Mouse (Mus musculus) hindbrain, embryonic 16.5 days (tissue): ENCODE measurements around the gene 1700016H13Rik. TPM values are rescaled to one million over a fixed set of nuclear protein-coding genes. Genes with fewer than 3 reads are reported as not detected.
A peak's percentile ranks its signal among the peaks of the same experiment; 100 is the strongest.

ENCODE experiments used
- ATAC-seq: fragments of 200-750 bp; cut with Nextera tagmentation; 2 replicates; pipeline ENCODE4 v1.8.0; 2017; ENCODE audit warnings: moderate TSS enrichment, moderate library complexity
- H3K27ac ChIP-seq: fragments of 300-500 bp; sonication (generic); 2 replicates; pipeline ENCODE4 v1.5.1; 2014; ENCODE audit warnings: low read depth, mild to moderate bottlenecking, control low read depth, low read length, moderate library complexity
- H3K27me3 ChIP-seq: fragments of 300-500 bp; sonication (generic); replicated peaks from 2 replicates; pipeline ENCODE4 v1.6.1; 2014; ENCODE audit warnings: low read length; ENCODE audit not compliant: control insufficient read depth, insufficient read depth
- H3K36me3 ChIP-seq: fragments of 300-500 bp; sonication (generic); 2 replicates; pipeline ENCODE4 v1.6.1; 2014; ENCODE audit warnings: mild to moderate bottlenecking, low read length, moderate library complexity, mixed read lengths; ENCODE audit not compliant: control insufficient read depth, insufficient read depth
- H3K4me1 ChIP-seq: fragments of 300-500 bp; sonication (generic); 2 replicates; pipeline ENCODE4 v1.6.1; 2014; ENCODE audit warnings: low read depth, low read length; ENCODE audit not compliant: control insufficient read depth, insufficient read depth
- H3K4me2 ChIP-seq: fragments of 300-500 bp; sonication (generic); 2 replicates; pipeline ENCODE4 v1.6.1; 2014; ENCODE audit warnings: mild to moderate bottlenecking, low read length, control low read depth, moderate library complexity
- H3K4me3 ChIP-seq: fragments of 300-500 bp; sonication (generic); 2 replicates; pipeline ENCODE4 v1.5.1; 2014; ENCODE audit warnings: mild to moderate bottlenecking, low read length, control low read depth, moderate library complexity
- H3K9ac ChIP-seq: fragments of 300-500 bp; sonication (generic); 2 replicates; pipeline ENCODE4 v1.6.1; 2014; ENCODE audit warnings: low read depth, mild to moderate bottlenecking, control low read depth, low read length, moderate library complexity
- H3K9me3 ChIP-seq: fragments of 300-500 bp; sonication (generic); 2 replicates; pipeline ENCODE4 v1.6.1; 2014; ENCODE audit warnings: mild to moderate bottlenecking, low read length, moderate library complexity; ENCODE audit not compliant: control insufficient read depth
- WGBS: fragments of 180-500 bp; shearing (Covaris S2); extraction: QIAGEN DNeasy Blood & Tissue Kit; methylation state at CpG from one replicate; pipeline ENCODE4 v1.1.7; 2014; 5-methylcytosine and 5-hydroxymethylcytosine counted together
- polyA plus RNA-seq: library from polyadenylated mRNA; unstranded; fragments of >200 nt; fragmentation: Nextera tagmentation; extraction: Ambion mirVana; gene quantifications from 2 replicates; pipeline ENCODE4 v1.2.1, GENCODE M21; 2015

Gene 1700016H13Rik
- polyA plus RNA-seq = 0.15 and 0.28 TPM in 2 replicates

DNA sequence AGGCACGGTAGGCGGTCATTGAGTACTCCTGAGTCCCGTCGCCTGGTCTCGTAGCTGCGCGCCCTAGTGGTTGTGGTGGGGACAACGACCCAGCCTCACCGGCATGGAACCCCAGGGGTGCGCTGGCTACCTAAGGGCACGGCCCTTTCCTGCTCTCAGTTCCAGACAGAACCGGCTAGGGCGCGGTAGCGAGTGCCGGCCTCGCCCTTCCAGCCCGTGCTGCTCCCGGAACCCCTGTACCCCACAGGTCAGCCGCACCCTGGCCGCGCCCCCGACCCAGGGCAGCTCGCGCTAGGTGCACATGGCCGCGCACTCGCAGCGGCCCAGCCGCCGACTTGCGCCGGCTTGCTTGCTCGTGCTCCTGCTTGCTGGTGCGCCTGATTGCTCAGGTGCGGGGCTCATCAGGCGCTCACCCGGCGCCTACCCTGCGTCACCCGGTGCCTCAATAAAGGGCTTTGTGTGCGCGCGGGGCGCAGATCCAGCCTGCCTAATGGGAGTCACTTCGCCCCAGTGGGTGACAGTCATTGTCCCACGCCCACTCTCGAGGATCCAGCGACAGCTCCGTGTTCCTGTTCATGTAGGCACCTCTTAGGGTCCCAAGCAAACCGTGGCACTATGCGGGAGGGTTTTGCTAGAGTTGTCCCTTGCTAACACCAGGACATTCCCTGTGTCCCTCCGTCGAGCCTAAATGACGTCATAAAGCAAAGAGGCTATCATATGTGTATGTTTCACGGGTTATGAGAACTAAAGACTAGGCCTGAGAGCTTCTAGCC, at the start of gene 1700016H13Rik:
TSS of gene 1700016H13Rik (minus strand) at position 665 of the 773 bp plus-strand sequence.
- ATAC-seq = peak; percentile 73
- under 1% methylated on average over 47 of the region's 56 CpGs for WGBS
- peaks cover 2% of the 10 kb centered on the region; the same call in 1 of the 2 replicates for H3K4me1 ChIP-seq
- H3K9ac ChIP-seq = peak within 1 kb of the TSS; percentile 80
- no peaks in the 10 kb centered on the region for H3K36me3 ChIP-seq
- no peak within 1 kb of the TSS for H3K27ac ChIP-seq
- H3K27me3 ChIP-seq = no peaks in the 10 kb centered on the region
- H3K9me3 ChIP-seq = no peaks in the 10 kb centered on the region
- peak within 1 kb of the TSS; percentile 65 for H3K4me3 ChIP-seq
- H3K4me2 ChIP-seq = peak within 1 kb of the TSS; percentile 100

- Histone ChIP-seq H3K9ac (no peak overlapping the region), H3K27me3 (no peaks in the 10 kb centered on the region), H3K4me2 (no peak overlapping the region), H3K27ac (no peak overlapping the region), H3K36me3 (no peaks in the 10 kb centered on the region), H3K4me1 (no peaks in the 10 kb centered on the region), H3K9me3 (no peaks in the 10 kb centered on the region), H3K4me3 (no peak overlapping the region)
- no peak for ATAC-seq
- 96% methylated on average over 4 of the region's 4 CpGs for WGBS
These were observed 49.5 kb upstream of the 1700016H13Rik start for GRCm38 (mm10) chr5:103705331-103705730.

GRCm38 (mm10) chr5:103702527-103702926, 46.7 kb upstream of the 1700016H13Rik start:
- H3K36me3 ChIP-seq = no peaks in the 10 kb centered on the region
- H3K9me3 ChIP-seq = no peaks in the 10 kb centered on the region
- 77% methylated on average over 6 of the region's 6 CpGs for WGBS
- no peaks in the 10 kb centered on the region for H3K27me3 ChIP-seq
- no peak overlapping the region for H3K27ac ChIP-seq
- no peak overlapping the region for H3K9ac ChIP-seq
- peaks cover 4% of the 10 kb centered on the region for H3K4me1 ChIP-seq
- H3K4me3 ChIP-seq = no peak overlapping the region
- ATAC-seq = no peak
- no peak overlapping the region for H3K4me2 ChIP-seq

- no peak for ATAC-seq
- H3K9me3 ChIP-seq = no peaks in the 10 kb centered on the region
- no peak overlapping the region for H3K9ac ChIP-seq
- no peaks in the 10 kb centered on the region for H3K27me3 ChIP-seq
- H3K4me1 ChIP-seq = peaks cover 4% of the 10 kb centered on the region
- whole genome bisulfite sequencing = 75% methylated on average over 3 of the region's 3 CpGs
- no peak overlapping the region for H3K27ac ChIP-seq
- H3K4me3 ChIP-seq = no peak overlapping the region
- H3K4me2 ChIP-seq = no peak overlapping the region
- H3K36me3 ChIP-seq = no peaks in the 10 kb centered on the region
These were observed 45.7 kb upstream of the 1700016H13Rik start for GRCm38 (mm10) chr5:103701466-103701865.

- Histone ChIP-seq H3K27ac (no peak overlapping the region), H3K4me2 (no peak overlapping the region), H3K4me1 (peaks cover 4% of the 10 kb centered on the region), H3K27me3 (no peaks in the 10 kb centered on the region), H3K4me3 (no peak overlapping the region), H3K9me3 (no peaks in the 10 kb centered on the region), H3K36me3 (no peaks in the 10 kb centered on the region), H3K9ac (no peak overlapping the region)
- WGBS = 65% methylated on average over 2 of the region's 2 CpGs
- ATAC-seq = no peak
These were observed 44.9 kb upstream of the 1700016H13Rik start for GRCm38 (mm10) chr5:103700661-103701060.

DNA sequence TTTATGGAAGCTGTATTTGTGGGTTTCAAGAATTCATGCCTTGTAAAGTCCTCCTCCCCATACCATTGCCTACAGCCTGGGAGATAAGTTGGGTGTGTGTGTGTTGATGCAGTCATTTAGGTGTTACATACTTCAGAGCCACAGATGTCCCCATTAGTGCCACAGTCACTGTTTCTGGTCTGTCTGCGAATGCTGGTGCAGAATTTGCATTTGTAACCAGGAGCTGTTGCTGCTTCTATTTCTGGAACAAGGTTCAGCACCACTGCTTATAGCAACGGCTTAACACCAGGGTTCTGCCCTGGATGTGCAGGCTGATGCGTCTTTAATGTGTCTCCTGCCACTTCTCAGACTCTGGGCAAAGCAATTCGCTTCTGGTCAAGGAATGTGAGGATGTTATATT, 43.7 kb upstream of the 1700016H13Rik start:
- Histone ChIP-seq H3K4me3 (no peak overlapping the region), H3K9ac (no peak overlapping the region), H3K36me3 (no peaks in the 10 kb centered on the region), H3K27me3 (peaks cover 3% of the 10 kb centered on the region), H3K4me2 (no peak overlapping the region), H3K4me1 (peaks cover 4% of the 10 kb centered on the region), H3K9me3 (no peaks in the 10 kb centered on the region), H3K27ac (no peak overlapping the region)
- ATAC-seq = no peak
- 33% methylated on average over 4 of the region's 4 CpGs for WGBS

- Histone ChIP-seq H3K36me3 (no peaks in the 10 kb centered on the region), H3K27ac (no peak overlapping the region), H3K4me3 (no peak overlapping the region), H3K4me2 (no peak overlapping the region), H3K9ac (no peak overlapping the region), H3K4me1 (peaks cover 4% of the 10 kb centered on the region), H3K9me3 (no peaks in the 10 kb centered on the region), H3K27me3 (peaks cover 7% of the 10 kb centered on the region)
- ATAC-seq = no peak
- 80% methylated on average over 4 of the region's 4 CpGs for WGBS
These were observed 42.8 kb upstream of the 1700016H13Rik start for GRCm38 (mm10) chr5:103698577-103698976.

DNA sequence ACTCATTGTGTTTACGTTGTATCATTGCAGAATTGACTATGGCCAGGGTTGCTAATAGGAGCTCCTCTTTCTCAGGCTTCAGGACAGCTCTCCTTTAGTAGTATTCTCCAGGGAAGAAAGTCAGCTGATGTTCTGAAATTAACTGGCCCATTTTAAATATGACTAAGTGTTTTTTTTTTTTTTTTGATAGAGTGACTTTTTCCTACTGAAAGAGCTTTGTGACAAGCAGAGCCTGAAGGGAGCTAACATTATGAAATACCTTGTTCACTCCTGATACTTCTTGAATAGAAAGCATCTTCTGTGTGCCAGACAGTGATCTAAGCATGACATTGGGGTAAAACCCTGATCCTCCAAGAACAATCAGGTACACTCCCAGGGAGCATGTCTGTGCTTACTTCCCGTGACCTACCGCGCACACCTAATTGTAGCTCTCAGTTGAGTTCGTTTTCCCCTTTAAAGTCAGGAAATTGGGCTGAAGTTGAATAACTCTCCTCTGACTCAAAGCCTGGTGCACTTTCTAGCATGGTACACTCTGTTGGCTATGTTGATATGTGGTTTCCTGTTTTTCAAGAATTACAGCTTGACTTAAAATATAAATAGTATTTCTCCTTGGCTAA, 42.2 kb upstream of the 1700016H13Rik start:
- Histone ChIP-seq H3K9me3 (no peaks in the 10 kb centered on the region), H3K9ac (no peak overlapping the region), H3K36me3 (no peaks in the 10 kb centered on the region), H3K4me2 (no peak overlapping the region), H3K27ac (no peak overlapping the region), H3K27me3 (peaks cover 7% of the 10 kb centered on the region), H3K4me1 (peaks cover 10% of the 10 kb centered on the region), H3K4me3 (no peak overlapping the region)
- 73% methylated on average over 5 of the region's 5 CpGs for WGBS
- no peak for ATAC-seq

DNA sequence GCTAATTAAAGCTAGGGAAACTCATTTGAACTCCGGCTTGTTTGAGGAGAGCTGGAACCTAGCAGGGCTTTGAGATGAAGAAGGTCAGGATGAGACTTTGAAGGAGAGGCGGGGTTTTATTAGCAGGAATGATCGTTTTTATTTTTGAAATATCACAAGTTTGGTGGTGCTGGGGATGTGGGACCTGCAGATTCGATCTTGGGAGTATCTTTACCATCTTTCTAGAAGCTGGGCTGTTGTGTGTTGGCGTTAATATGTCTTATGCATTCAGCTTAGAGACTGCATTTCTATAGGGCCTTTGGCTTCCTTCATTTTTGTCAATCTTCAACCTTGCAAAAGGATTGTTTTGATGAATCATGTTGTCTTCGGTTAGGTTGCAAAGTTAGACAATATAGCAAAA, 38.3 kb upstream of the 1700016H13Rik start:
- Histone ChIP-seq H3K4me2 (no peak overlapping the region), H3K4me1 (peaks cover 19% of the 10 kb centered on the region), H3K9me3 (no peaks in the 10 kb centered on the region), H3K36me3 (no peaks in the 10 kb centered on the region), H3K27me3 (peaks cover 11% of the 10 kb centered on the region), H3K4me3 (no peak overlapping the region), H3K9ac (no peak overlapping the region), H3K27ac (no peak overlapping the region)
- ATAC-seq = no peak
- WGBS = 64% methylated on average over 6 of the region's 6 CpGs
